1 mouse cellular context compared by ENCODE assay signal in the genomic region with DNA sequence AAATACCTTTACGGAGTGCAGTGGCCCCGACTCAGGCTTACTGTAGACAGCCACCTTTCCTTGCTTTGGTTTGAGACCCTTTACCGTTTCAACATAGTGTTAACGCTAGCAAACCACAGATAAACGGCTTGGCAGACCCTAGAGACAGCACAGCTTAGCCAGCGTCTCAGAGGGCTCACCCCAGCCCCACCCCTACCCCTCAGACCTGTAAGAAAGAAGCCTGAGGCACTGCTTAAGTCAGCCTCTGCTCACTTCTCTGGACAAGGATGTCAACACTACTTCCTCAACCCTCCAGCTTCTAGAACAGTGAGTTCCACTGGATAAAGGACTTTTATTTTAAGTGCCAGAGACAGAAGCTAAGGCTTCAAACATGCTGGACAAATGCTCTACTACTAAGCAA.
A peak's percentile ranks its signal among the peaks of the same experiment; 100 is the strongest.
TF ChIP-seq lines count a peak whose summit lies in the region.

No protein-coding gene starts in this region.

TF ChIP-seq in MEL, 35 proteins besides CTCF, POLR2A, EP300 and RAD21:
- TF ChIP-seq TBP (IDR thresholded peaks at IDR 0.05; ENCODE audit: low read depth, low read length): 0 out of 2 replicates have a peak, but pooled peaks have one; percentile 12
- no peak for TF ChIP-seq ELF1 (IDR thresholded peaks at IDR 0.05; ENCODE audit: low read depth, low read length)
- TF ChIP-seq USF2 (IDR thresholded peaks at IDR 0.05; ENCODE audit: borderline replicate concordance in 1 of 2, insufficient read depth in 1 of 2, low read depth in 1 of 2, low read length in 2 of 2): no peak
- 0 out of 2 replicates have a peak, but pooled peaks have one; percentile 49 for TF ChIP-seq CHD1 (IDR thresholded peaks at IDR 0.05; ENCODE audit: low read depth, low read length)
- no peak for TF ChIP-seq POLR2AphosphoS2 (IDR thresholded peaks at IDR 0.05; ENCODE audit: low read length)
- no peak for TF ChIP-seq MEF2A (IDR thresholded peaks at IDR 0.05; ENCODE audit: extremely low read depth, insufficient replicate concordance, low read depth, low read length, poor library complexity, severe bottlenecking)
- peak; percentile 33; the same call in 1 of the 2 replicates for TF ChIP-seq NELFE (IDR thresholded peaks at IDR 0.05; ENCODE audit: low read depth, low read length)
- TF ChIP-seq MYB (IDR thresholded peaks at IDR 0.05; ENCODE audit: low read depth, low read length): no peak
- no peak for TF ChIP-seq RCOR1 (IDR thresholded peaks at IDR 0.05; ENCODE audit: low read depth, low read length)
TF ChIP-seq in MEL: peak in this region for 3.
